Mouse (Mus musculus) heart, adult 11 months (tissue): ENCODE measurements around the gene Tram2.

Experiments
- DNase-seq: peaks from one replicate; pipeline ENCODE4 v3.0.0; 2022

The Tram2 gene

DNA sequence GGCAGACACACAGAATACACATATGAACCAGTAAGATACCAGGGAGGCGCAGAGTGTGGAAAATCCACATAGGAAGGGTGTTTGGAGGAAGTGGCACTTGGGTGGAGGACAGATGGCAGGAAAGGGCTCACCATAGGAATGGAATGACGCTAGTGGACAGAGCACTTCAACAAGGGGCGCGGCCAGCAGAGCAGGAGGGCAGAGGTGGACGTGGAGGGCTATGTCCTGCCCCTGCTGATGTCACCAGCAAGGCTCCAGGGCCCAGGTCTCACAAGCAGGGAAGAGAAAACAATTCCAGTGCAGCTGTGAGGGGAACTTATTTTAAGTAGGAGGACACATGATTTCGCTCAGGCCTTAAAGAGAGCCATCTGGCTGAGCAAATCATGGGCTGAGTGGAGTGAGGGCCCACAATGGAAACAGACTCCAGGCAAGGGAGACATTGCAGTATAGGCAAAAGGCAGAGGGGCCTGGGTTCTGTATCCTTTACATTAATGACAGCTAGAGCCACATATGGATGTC is 68.7 kb downstream of the Tram2 start:
- peak; percentile 89 for DNase-seq

- DNase-seq: peak; percentile 97
These were observed 70.1 kb downstream of the Tram2 start for GRCm38 (mm10) chr1:21008891-21009290.

DNA sequence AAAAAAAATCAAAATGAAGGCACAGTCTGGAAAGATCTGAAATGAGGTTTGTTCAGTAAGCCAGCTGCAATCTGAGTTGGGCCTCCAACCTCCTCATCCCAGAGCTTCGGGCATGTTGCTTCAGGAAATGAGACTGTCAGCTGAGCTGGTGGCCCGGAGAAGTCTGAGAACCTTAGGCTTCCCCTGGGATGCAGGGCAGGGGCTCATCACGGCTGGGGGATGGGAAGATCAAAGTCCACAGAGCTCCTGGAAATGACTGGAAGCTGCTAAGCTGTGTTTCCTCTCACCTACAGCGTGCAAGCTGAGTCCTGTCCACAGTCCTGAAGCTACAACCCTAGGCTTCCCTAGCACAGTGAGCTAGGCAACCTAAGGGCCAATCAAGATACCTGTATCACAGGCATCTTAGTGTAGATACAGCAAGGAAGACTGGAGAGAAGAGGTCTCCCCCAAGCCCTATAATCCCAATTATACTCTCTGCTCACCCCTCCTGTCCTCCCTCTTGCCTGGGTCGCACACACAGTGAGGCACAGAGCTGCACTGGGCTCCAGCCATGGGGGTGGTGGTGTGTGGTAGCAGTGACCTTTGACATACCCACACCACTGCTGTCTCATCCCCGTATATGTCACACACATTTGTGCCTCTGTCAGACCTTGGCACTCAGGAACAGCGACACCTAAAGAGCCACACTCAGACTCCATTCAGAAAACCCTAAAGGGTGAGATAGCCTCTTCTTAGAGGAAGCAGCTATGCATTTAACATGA is 70.9 kb downstream of the Tram2 start:
- peak; percentile 87 for DNase-seq

DNA sequence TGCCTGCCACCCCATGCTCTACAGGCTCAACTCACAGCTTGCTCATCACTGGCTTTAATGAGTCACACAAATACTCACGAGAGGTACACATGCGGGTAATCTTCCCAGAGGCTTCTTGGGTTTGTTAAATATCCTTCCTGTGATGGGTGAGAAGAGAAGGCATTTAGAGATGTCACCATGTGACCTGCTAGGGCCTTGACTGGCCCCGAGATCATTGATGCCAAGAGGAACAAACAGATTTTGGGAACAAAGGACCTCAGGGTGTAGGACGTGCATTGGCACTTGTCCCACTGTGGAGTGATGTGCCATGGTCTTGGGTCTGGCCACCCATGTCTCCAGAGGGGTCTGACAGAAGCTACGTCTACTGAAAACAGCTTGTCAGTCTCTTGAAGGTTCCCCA is 72.3 kb downstream of the Tram2 start:
- peak; percentile 72 for DNase-seq

DNA sequence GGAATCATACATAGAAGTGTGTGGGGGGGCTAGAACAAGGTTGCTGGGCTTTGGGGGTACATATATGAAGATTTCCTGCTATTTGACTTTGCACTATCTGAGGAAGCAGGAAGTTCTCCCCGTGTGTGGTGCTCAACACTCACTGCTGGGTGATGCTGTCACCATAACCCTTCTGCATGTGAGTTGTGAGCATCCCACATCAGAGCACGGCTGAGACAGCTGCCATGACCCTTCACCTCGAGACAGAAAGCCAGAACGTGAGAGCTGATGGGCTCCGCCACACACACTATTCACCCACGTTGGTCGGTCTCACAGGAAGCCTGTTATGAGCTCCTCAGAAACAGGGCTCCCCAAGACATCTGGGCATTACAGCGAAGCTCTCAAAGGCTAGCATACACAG is 74.4 kb downstream of the Tram2 start:
- peak; percentile 42 for DNase-seq

GRCm38 (mm10) chr1:21002246-21003142 is 76.5 kb downstream of the Tram2 start:
- peak; percentile 95 for DNase-seq

- DNase-seq: peak; percentile 91
These were observed 81.1 kb downstream of the Tram2 start for GRCm38 (mm10) chr1:20997881-20998389.

GRCm38 (mm10) chr1:20997328-20997689 is 81.7 kb downstream of the Tram2 start:
- no peak for DNase-seq

DNA sequence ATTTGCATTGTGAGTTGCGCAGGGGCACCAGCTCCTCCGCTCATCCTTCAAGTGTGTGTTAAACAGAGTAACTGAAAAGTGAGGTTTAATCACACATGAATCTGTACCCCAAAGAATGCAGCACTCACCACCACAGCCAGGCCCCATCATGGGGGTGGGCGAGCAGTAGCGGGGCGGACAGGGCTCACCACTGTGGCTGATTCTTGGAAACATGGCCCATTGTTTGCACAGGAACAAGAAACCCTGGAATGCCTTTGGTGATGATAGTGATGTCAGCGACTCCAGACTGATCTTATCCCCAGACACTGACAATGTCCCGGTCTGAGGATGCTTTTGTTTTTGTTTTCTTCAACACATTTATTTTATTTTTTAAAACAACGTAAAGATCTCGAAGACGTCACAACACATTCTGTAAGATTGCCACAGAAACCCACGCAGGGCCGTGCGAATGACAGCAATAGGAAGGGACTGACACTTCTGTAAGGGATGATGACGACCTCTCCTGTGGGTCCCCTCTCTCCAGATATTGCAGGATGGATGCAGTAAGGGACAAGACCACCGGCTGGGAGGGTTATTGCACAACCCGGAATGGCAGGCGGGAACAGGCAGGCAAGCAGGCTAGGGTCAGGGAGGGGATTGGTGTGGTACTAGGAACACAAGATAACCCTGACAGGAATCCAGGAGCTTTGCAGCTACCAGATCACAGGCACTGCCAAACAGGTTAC is 82.3 kb downstream of the Tram2 start:
- peak; percentile 93 for DNase-seq

GRCm38 (mm10) chr1:20995331-20995986 is 83.6 kb downstream of the Tram2 start:
- DNase-seq: peak; percentile 96

DNA sequence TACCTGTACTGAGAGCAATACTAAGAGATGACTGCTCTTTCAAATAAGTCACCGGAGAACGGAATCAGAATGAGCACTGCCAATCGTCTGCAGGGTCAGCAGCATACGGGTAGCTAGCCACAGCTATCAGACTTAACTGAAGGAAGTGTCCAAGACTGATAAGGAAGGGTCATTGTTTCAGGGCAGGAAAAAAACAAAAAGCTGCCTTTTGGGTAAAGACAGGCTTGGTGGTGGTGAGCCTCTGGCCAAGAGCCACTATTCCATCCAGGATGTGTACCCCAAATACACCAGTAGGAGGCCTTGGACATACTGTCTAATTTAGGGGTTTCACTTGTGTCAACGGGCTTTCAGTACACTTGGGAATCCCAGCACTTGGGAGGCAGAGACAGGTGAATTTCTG is 84.7 kb downstream of the Tram2 start:
- DNase-seq: peak; percentile 86

DNA sequence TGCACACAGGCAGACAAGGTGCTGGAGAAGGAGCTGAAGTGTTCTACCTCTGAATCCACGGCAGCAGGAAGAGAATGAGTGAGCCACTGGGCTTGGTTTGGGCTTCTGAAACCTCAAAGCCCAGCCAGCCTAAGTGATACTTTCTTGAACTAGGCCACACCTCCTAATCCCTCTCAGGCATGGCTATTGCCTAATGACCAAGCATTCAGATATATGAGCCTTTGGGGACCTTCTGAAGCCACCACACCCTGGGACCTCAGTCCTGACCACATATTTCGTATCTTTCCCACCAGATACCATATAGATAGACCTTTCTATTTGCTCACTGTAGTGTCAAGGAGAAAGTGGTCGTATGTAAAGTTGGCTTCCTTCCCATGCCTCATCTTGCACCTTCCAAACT is 85.3 kb downstream of the Tram2 start:
- DNase-seq: no peak

GRCm38 (mm10) chr1:20989461-20990083 is 89.5 kb downstream of the Tram2 start:
- peak; percentile 49 for DNase-seq

DNA sequence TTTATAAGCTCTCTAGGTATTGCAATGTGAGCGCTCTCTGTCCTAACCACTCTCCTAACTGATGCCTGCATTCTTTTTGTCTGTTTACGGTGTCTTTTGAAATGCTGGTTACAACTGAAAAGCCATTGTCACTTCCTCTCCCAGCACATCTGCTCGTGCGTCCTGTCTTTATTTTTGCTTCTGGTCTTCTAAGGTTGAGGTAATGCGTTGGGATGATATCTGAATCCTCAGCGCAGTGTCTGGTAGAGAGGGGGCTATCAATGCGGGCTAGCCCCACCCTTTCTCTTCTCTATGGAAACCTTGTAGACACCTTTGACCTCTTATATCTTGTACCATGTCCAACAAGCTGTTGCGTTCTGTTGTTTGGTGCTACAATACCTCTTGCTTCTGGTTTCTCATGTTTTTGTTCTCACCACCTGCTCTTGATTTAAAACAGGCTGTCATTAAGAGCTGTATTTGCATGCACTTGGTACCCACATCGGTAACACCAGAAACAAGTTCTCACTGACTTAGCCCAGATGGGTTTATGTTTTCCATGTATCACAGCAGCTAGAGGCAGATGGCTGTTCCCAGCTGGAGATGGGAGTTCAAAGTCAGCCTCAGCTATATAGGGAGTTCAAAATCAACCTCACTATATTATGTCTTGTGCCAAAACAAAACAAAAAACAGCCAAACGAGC is 92.5 kb downstream of the Tram2 start:
- peak; percentile 62 for DNase-seq

GRCm38 (mm10) chr1:20984582-20984981 is 94.4 kb downstream of the Tram2 start:
- DNase-seq: peak; percentile 53

GRCm38 (mm10) chr1:20984103-20984502 is 94.9 kb downstream of the Tram2 start:
- DNase-seq: peak; percentile 57

DNA sequence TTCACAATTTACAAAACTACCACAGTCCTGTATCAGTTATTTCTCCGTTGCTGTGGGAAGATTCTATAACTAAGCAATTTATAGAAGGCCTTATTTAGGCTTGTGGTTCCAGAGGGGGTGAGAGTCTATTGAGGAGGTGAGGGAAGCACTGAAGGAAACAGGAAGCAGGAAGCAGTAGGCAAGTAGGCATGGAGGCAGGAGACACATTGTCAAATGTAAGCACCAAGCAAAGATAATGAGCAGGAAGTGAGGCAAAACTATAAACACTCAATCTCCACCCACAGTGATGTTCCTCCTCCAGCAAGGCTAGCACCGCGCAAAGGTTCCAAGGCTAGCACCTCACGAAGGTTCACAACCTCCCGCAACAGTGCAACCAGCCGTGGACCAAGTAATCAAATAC is 97.3 kb downstream of the Tram2 start:
- DNase-seq: peak; percentile 35

- DNase-seq: no peak
These were observed 98.5 kb downstream of the Tram2 start for GRCm38 (mm10) chr1:20980553-20980952.

DNA sequence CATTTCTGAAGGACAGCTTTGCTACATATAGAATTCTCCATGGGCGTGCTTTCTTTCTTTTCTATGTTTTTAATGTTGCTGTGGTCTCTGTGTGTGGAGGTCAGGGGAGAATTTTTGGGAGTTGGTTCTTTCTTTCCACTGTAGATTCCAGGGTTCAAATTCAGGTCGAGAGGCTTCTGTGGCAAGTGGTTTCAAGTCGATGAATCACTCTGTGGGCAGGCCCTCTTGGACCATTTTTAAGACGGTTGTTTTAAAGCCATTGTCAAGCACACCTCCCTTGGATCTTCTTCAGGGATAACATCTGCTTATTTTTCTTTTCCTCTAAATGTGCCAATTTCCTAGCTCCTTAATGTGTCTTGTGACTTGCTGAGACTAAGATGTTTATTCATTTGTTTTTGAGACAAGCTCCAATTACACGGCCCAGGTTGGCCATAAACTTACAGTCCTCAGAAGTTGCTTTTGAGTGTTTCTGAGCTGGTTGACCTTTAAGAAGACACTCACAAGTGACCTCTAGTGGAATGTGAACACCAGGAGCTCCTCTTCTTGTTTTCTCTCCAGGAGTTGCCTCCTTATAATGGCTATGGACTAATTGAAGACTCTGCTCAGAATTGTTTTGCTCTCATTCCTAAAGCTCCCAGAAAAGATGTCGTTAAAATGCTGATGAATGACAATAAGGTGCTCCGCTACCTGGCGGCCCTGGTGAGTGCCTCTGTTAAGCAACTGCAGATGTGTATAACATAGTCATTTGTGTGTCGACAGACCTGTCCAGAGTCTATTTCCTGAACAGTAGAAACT is 104.5 kb downstream of the Tram2 start:
- peak; percentile 52 for DNase-seq

- no peak for DNase-seq
These were observed 105.6 kb downstream of the Tram2 start for GRCm38 (mm10) chr1:20973389-20973788.
